Mouse (Mus musculus) embryonic facial prominence, embryonic 14.5 days (tissue): Measurements from ENCODE around the gene Rock2. TPM values are rescaled to one million over a fixed set of nuclear protein-coding genes. Genes with fewer than 3 reads are reported as not detected.

Source experiments
- ATAC-seq: fragments of 200-750 bp; cut with Nextera tagmentation; 2 replicates; pipeline ENCODE4 v1.8.0; 2017; ENCODE audit warnings: low read depth, moderate number of reproducible peaks, moderate TSS enrichment
- DNase-seq: peaks from one replicate; pipeline ENCODE4 v3.0.0-alpha.2; 2015; ENCODE audit warnings: low spot score
- H3K27ac ChIP-seq: fragments of 300-500 bp; sonication (generic); replicated peaks from 2 replicates; pipeline ENCODE4 v1.5.1; 2014; ENCODE audit warnings: low read depth, mild to moderate bottlenecking, low read length, moderate library complexity
- H3K27me3 ChIP-seq: fragments of 300-500 bp; sonication (generic); replicated peaks from 2 replicates; pipeline ENCODE4 v1.6.1; 2014; ENCODE audit warnings: low read length; ENCODE audit not compliant: control insufficient read depth, insufficient read depth
- H3K36me3 ChIP-seq: fragments of 300-500 bp; sonication (generic); 2 replicates; pipeline ENCODE4 v1.6.1; 2014; ENCODE audit warnings: low read length, mixed read lengths; ENCODE audit not compliant: control insufficient read depth, insufficient read depth
- H3K4me1 ChIP-seq: fragments of 300-500 bp; sonication (generic); 2 replicates; pipeline ENCODE4 v1.6.1; 2014; ENCODE audit warnings: antibody characterized with exemption, low read length; ENCODE audit not compliant: control insufficient read depth, insufficient read depth
- H3K4me2 ChIP-seq: fragments of 300-500 bp; sonication (generic); 2 replicates; pipeline ENCODE4 v1.6.1; 2014; ENCODE audit warnings: low read depth, mild to moderate bottlenecking, low read length, moderate library complexity, mixed read lengths
- H3K4me3 ChIP-seq: fragments of 300-500 bp; sonication (generic); 2 replicates; pipeline ENCODE4 v1.5.1; 2014; ENCODE audit warnings: low read depth, mild to moderate bottlenecking, low read length
- H3K9ac ChIP-seq: fragments of 300-500 bp; sonication (generic); 2 replicates; pipeline ENCODE4 v1.6.1; 2014; ENCODE audit warnings: low read depth, mild to moderate bottlenecking, low read length, moderate library complexity, mixed read lengths
- H3K9me3 ChIP-seq: fragments of 300-500 bp; sonication (generic); 2 replicates; pipeline ENCODE4 v1.6.1; 2016; ENCODE audit warnings: low read length; ENCODE audit not compliant: control insufficient read depth
- WGBS: fragments of 180-500 bp; shearing (Covaris S2); extraction: QIAGEN DNeasy Blood & Tissue Kit; methylation state at CpG from one replicate; pipeline ENCODE4 v1.1.7; 2014; 5-methylcytosine and 5-hydroxymethylcytosine counted together
- polyA plus RNA-seq: library from polyadenylated mRNA; unstranded; fragments of >200 nt; fragmentation: Nextera tagmentation; extraction: Ambion mirVana; gene quantifications from 2 replicates; pipeline ENCODE4 v1.2.1, GENCODE M21; 2014

Gene Rock2
- polyA plus RNA-seq, 1 experiment from 2014 or later, result 23.5 TPM

- ATAC-seq, result no peak
- Histone ChIP-seq H3K4me1 (no peaks in the 10 kb centered on the region), H3K9me3 (no peaks in the 10 kb centered on the region), H3K4me2 (no peak overlapping the region), H3K27ac (no peak overlapping the region), H3K36me3 (no peaks in the 10 kb centered on the region), H3K4me3 (no peak overlapping the region), H3K9ac (no peak overlapping the region), H3K27me3 (no peaks in the 10 kb centered on the region)
- WGBS, result 88% methylated on average over 4 of the region's 4 CpGs
- no peak for DNase-seq
Observed at GRCm38 (mm10) chr12:16884534-16884933, 10.2 kb upstream of the Rock2 start.

- H3K4me3 ChIP-seq, result no peak overlapping the region
- WGBS, result 87% methylated on average over 6 of the region's 6 CpGs
- no peak overlapping the region for H3K9ac ChIP-seq
- no peak overlapping the region for H3K4me2 ChIP-seq
- H3K4me1 ChIP-seq, result no peaks in the 10 kb centered on the region
- no peaks in the 10 kb centered on the region for H3K27me3 ChIP-seq
- DNase-seq (no peak), ATAC-seq (no peak)
- H3K36me3 ChIP-seq, result no peaks in the 10 kb centered on the region
- no peak overlapping the region for H3K27ac ChIP-seq
- H3K9me3 ChIP-seq, result no peaks in the 10 kb centered on the region
Observed at GRCm38 (mm10) chr12:16886354-16886753, 8.3 kb upstream of the Rock2 start.

- Histone ChIP-seq H3K4me3 (no peak overlapping the region), H3K36me3 (no peaks in the 10 kb centered on the region), H3K9ac (no peak overlapping the region), H3K4me1 (peaks cover 21% of the 10 kb centered on the region), H3K4me2 (no peak overlapping the region), H3K27me3 (no peaks in the 10 kb centered on the region), H3K27ac (no peak overlapping the region), H3K9me3 (no peaks in the 10 kb centered on the region)
- ATAC-seq (no peak), DNase-seq (no peak)
- 82% methylated on average over 2 of the region's 2 CpGs for WGBS
Observed at GRCm38 (mm10) chr12:16893039-16893438, 1.7 kb upstream of the Rock2 start.

- Histone ChIP-seq H3K36me3 (no peaks in the 10 kb centered on the region), H3K4me1 (peaks cover 21% of the 10 kb centered on the region)
Observed at GRCm38 (mm10) chr12:16893656-16894395, 869 bp upstream of the Rock2 start.

GRCm38 (mm10) chr12:16895221-16895928 lies 680 bp downstream of the Rock2 start:
- ATAC-seq, result peak; percentile 10; the same call in 1 of the 2 replicates
- peak; percentile 49 for DNase-seq
- no peaks in the 10 kb centered on the region for H3K9me3 ChIP-seq
- no peaks in the 10 kb centered on the region for H3K36me3 ChIP-seq
- 0% methylated on average over 25 of the region's 41 CpGs for WGBS
- H3K4me2 ChIP-seq, result peak overlapping the region; percentile 81
- H3K9ac ChIP-seq, result peak overlapping the region; percentile 93
- H3K27ac ChIP-seq, result peak overlapping the region; percentile 95
- peak overlapping the region; percentile 88 for H3K4me3 ChIP-seq
- no peaks in the 10 kb centered on the region for H3K27me3 ChIP-seq
- H3K4me1 ChIP-seq, result peaks cover 21% of the 10 kb centered on the region

More at GRCm38 (mm10) chr12:16893656-16894395, 869 bp upstream of the Rock2 start:
- DNase-seq (no peak), ATAC-seq (no peak)
- WGBS, result 3% methylated on average over 18 of the region's 18 CpGs
- Histone ChIP-seq H3K9me3 (no peaks in the 10 kb centered on the region), H3K27ac (peak overlapping the region; percentile 95), H3K4me2 (peak overlapping the region; percentile 94), H3K9ac (peak overlapping the region; percentile 93), H3K4me3 (peak overlapping the region; percentile 88), H3K27me3 (no peaks in the 10 kb centered on the region)

GRCm38 (mm10) chr12:16896073-16896789 lies 1.5 kb downstream of the Rock2 start:
- no peak for DNase-seq
- Histone ChIP-seq H3K27me3 (no peaks in the 10 kb centered on the region), H3K4me2 (peak overlapping the region; percentile 81), H3K4me3 (peak overlapping the region; percentile 88), H3K9ac (peak overlapping the region; percentile 93), H3K9me3 (no peaks in the 10 kb centered on the region), H3K4me1 (peaks cover 21% of the 10 kb centered on the region), H3K36me3 (no peaks in the 10 kb centered on the region), H3K27ac (peak overlapping the region; percentile 95)
- WGBS, result 16% methylated on average over 8 of the region's 8 CpGs
- no peak for ATAC-seq

- WGBS, result 68% methylated on average over 2 of the region's 2 CpGs
- no peak for ATAC-seq
- peak overlapping the region; percentile 81 for H3K4me2 ChIP-seq
Observed at GRCm38 (mm10) chr12:16897225-16897624, 2.5 kb downstream of the Rock2 start.

DNA sequence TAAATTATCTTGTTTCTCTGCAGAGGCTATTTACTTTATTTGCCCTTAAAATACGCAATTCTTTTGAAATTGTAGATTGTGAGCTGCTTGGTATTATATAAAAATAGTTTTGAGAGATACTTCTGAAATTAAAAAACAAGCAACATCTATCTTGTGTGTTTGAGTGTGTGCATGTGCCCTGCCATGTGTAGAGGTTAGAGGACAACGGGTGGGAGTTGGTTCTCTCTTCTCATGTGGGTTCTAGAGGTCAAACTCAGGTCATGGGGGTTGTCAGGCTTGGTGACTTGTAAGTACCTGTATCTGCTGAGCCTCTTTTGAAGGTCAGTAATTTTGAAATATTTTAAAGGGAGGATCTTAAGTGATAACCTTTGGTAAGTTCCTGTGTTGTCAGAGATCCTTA lies 3.5 kb downstream of the Rock2 start:
- Histone ChIP-seq H3K9ac (no peak overlapping the region), H3K36me3 (no peaks in the 10 kb centered on the region), H3K27me3 (no peaks in the 10 kb centered on the region), H3K4me1 (peaks cover 21% of the 10 kb centered on the region), H3K4me3 (no peak overlapping the region), H3K27ac (no peak overlapping the region), H3K4me2 (no peak overlapping the region), H3K9me3 (no peaks in the 10 kb centered on the region)
- ATAC-seq (no peak), DNase-seq (no peak)
- WGBS, result 52% methylated on average over 2 of the region's 2 CpGs

More at GRCm38 (mm10) chr12:16897225-16897624, 2.5 kb downstream of the Rock2 start:
- Histone ChIP-seq H3K27ac (no peak overlapping the region), H3K27me3 (no peaks in the 10 kb centered on the region), H3K4me1 (peaks cover 21% of the 10 kb centered on the region), H3K9me3 (no peaks in the 10 kb centered on the region), H3K9ac (no peak overlapping the region), H3K36me3 (no peaks in the 10 kb centered on the region), H3K4me3 (no peak overlapping the region)
- DNase-seq, result no peak
